Mouse (Mus musculus) ES-E14 (cell line): Measurements from ENCODE around the gene Grap2.

Experiments used
- CHD2 ChIP-seq: IDR thresholded peaks from 2 replicates; pipeline ENCODE4 v1.6.1; 2014; ENCODE audit warnings: mild to moderate bottlenecking, low read depth, low read length, inconsistent platforms
- HCFC1 ChIP-seq: IDR thresholded peaks from 2 replicates; pipeline ENCODE4 v1.6.1; 2012; ENCODE audit warnings: low read length, inconsistent platforms, borderline replicate concordance; ENCODE audit not compliant: insufficient read depth
- MAFK ChIP-seq: IDR thresholded peaks from 2 replicates; pipeline ENCODE4 v1.6.1; 2014; ENCODE audit warnings: mild to moderate bottlenecking, low read depth, low read length, inconsistent platforms; ENCODE audit not compliant: insufficient read depth
- ZC3H11A ChIP-seq: IDR thresholded peaks from 2 replicates; pipeline ENCODE4 v1.6.1; 2012; ENCODE audit warnings: low read depth, mild to moderate bottlenecking, inconsistent platforms, low read length, borderline replicate concordance
- ZNF384 ChIP-seq: IDR thresholded peaks from 2 replicates; pipeline ENCODE4 v1.6.1; 2012; ENCODE audit warnings: low read depth, low read length, inconsistent platforms

GRCm38 (mm10) chr15:80682343-80682742 lies 109.9 kb downstream of the Grap2 start:
- TF ChIP-seq ZC3H11A: no peak
- TF ChIP-seq CHD2: no peak
- no peak for TF ChIP-seq ZNF384
- no peak for TF ChIP-seq HCFC1
- no peak for TF ChIP-seq MAFK
